Mouse (Mus musculus) adrenal gland, postnatal 36 days (tissue): ENCODE measurements around the gene Pip4k2a. TPM values are rescaled to one million over a fixed set of nuclear protein-coding genes. Genes with fewer than 3 reads are reported as not detected.

Experiments used
- total RNA-seq, 2 experiments: library from RNA; stranded (reverse); gene quantifications; 2 replicates each; pipeline ENCODE4 v1.2.3; 2021

Pip4k2a gene
- total RNA-seq, 2 experiments from 2014 or later = 30.1 to 36.7 TPM

Other genes starting within 250 kb of the Pip4k2a start
- under 1 TPM; 0.43 to 0.76 TPM for gene 4930426L09Rik, start 217 bp upstream of the Pip4k2a start, total RNA-seq
- not detected for gene Armc3, start 201.2 kb upstream of the Pip4k2a start, total RNA-seq